Mouse (Mus musculus) monocyte, adult 2 months (primary cell): ENCODE data around the gene Bloc1s3.
A peak's percentile ranks its signal among the peaks of the same experiment; 100 is the strongest.

ENCODE experiments used
- DNase-seq, 2 experiments: peaks; one replicate each; pipeline ENCODE4 v3.0.0; 2022; ENCODE audit warnings: low spot score in 2 of 2, low read depth in 1 of 2

Bloc1s3 gene

DNA sequence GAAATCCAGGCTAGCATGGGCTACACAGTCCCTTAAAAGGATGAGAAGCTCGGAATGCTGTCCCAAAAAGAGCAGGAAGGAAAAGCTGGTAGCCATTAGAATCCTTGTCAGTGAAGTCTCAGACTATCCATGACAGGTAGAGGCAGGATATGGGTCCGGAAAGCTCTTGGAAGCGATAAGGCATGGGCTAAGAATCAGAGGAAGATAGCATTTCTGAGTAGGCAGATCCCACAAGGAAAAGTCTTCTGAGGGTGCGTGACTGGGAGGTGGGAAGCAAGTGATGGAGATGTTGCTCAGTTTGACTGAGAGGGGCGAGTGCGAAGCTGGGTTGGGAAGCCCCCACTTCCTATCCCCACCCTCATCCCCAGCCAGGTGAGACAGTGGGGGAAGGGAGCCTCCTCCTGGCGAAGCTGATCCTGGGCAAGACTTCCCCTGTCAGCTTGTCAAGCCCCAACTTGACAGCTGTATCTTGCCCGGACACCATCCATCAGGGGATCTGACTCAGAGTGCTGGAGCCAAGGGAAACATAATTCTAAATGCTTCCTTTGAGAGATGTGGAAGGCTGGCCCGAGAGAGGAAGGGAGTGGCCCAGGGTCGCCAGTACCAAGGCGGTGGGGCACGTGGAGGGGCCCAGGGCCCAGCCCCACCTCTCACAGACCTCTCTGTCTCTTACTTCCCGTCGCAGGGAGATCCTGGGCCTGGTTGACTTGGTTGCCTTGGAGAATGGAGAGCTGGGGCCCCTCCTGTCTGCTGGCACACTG, 30.4 kb downstream of the Bloc1s3 start:
- DNase-seq, result no peak

DNA sequence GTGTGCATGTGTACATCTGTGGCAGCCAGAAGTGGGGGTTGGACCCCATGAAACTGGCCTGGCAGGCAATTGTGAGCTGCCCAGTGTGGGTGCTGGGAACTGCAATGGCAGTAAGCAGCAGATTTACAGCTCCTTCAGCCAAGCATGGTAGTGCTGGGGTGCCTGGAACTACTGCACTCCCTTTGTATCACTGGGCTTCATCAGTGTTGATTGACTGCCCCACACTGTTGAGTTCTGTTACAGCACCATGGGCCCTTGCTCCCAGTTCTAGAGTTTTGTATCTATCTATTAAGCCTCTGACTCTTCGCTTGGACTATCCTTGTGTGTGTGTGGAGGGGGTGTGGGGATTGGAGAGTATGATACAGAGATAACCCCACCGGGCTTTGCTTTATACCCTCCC, 31.1 kb downstream of the Bloc1s3 start:
- no peak for DNase-seq

- DNase-seq, result no peak
Observed at GRCm38 (mm10) chr7:19473875-19474443, 34.2 kb downstream of the Bloc1s3 start.

- no peak for DNase-seq
Observed at GRCm38 (mm10) chr7:19472403-19472802, 35.8 kb downstream of the Bloc1s3 start.

DNA sequence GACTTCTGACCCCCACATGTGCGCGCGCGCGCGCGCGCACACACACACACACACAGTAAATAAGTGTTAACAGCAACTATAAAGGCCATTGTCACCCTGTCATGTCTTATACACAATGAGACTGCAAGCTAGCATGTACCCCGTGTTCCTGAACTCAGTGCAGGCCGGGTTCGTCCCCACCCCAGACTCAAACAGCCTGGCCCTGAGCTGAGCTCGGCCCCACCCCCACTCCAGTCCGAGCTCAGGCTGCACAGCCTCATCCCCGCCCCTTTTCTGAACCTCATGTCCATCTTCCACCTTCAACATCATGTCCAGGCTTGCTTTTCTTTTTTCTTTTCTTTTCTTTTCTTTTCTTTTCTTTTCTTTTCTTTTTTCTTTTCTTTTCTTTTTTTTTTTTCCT, 37.9 kb downstream of the Bloc1s3 start:
- DNase-seq, result no peak

GRCm38 (mm10) chr7:19469404-19469803, 38.8 kb downstream of the Bloc1s3 start:
- DNase-seq, result no peak

DNA sequence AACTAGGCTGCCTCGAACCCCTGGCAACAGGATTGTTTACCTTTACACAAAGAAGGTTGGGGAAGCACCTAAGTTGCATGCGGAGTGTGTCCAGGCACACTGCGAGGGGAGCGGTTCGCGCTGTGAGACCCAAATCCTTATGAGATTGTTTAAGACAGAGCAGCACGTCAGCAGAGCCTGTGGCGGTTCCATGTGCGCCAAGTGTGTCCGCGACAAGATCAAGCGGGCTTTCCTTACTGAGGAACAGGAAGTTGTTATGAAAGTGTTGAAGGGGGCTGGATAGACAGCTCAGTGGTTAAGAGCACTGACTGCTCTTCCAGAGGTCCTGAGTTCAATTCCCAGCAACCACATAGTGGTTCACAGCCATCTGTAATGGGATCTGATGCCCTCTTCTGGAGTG, 39.9 kb downstream of the Bloc1s3 start:
- DNase-seq, result no peak

DNA sequence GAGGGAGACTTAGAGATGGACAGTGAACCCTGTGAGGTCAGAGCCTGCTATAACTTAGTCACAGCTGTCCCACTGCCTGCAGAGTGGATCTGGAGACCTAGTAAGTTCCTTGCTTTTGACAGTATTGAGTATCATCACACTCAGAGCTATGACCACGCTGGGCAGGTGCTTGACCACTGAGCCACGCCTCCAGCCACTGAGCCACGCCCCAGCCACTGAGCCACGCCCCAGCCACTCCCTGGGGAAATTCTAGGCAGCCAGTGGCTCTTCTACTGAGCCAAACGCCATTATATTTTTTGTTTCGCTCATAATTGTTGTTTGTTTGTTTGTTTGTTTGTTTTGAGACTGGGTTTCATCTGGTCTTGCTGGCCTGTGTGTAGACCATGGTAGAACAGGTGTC, 40.5 kb downstream of the Bloc1s3 start:
- DNase-seq, result no peak

- no peak for DNase-seq
Observed at GRCm38 (mm10) chr7:19466602-19467145, 41.5 kb downstream of the Bloc1s3 start.

GRCm38 (mm10) chr7:19464367-19465307, 43.5 kb downstream of the Bloc1s3 start:
- no peak for DNase-seq

GRCm38 (mm10) chr7:19462884-19463381, 45.2 kb downstream of the Bloc1s3 start, which contains the start of gene Exoc3l2:
Gene Exoc3l2, plus strand, starts transcription at chr7:19463331.
- no peak for DNase-seq

DNA sequence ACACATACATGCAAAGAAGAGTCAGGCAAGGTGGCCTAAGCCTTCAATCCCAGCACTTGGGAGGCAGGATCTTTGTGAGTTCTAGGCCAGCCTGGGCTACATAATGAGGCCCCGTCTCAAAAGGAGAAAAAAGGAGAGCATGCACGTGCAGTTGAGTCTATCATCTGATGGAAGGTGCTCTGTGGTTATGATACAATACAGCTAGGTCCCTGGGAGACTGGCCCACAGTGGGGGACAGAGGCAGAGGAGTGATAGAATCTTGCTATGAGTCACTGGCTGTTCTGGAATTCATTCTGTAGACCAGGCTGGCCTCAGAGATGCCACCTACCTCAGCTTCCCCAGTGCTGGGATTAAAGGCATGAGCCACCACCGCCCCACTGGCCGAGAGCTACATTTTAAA, 45.7 kb downstream of the Bloc1s3 start:
- DNase-seq, result no peak

- DNase-seq, result peak; percentile 57 to 78
Observed at GRCm38 (mm10) chr7:19461488-19461887, 46.7 kb downstream of the Bloc1s3 start.

GRCm38 (mm10) chr7:19460500-19460899, 47.7 kb downstream of the Bloc1s3 start:
- no peak for DNase-seq

GRCm38 (mm10) chr7:19459144-19459870, 48.9 kb downstream of the Bloc1s3 start:
- no peak for DNase-seq

- peak in 1 of 2 experiments; percentile 54 for DNase-seq
Observed at GRCm38 (mm10) chr7:19458591-19459111, 49.5 kb downstream of the Bloc1s3 start, which contains the start of gene Mark4. Gene Mark4, minus strand, starts transcription at chr7:19458821.

DNA sequence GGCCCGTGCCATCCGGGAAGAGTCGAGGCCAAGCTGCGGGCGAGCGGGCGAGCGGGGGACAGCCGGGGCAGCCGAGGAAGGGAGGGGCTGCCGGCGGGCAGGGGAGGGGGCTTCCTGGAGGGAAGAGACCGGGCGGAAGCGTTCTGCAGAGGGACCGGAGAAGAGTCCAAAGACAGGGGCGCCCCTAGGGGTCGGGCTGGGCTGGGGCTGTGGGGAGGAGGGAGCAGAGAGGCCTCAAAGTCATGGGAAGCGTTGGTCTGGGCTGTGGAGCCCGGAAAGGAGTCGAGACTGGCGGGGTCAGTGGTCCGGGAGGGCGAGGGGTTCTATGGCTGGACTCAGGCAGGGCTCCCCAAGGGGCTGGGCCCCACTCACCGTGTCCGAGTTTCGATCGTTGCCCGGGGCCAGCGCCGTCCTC, 50.1 kb downstream of the Bloc1s3 start:
- peak in 1 of 2 experiments; percentile 24 for DNase-seq

DNA sequence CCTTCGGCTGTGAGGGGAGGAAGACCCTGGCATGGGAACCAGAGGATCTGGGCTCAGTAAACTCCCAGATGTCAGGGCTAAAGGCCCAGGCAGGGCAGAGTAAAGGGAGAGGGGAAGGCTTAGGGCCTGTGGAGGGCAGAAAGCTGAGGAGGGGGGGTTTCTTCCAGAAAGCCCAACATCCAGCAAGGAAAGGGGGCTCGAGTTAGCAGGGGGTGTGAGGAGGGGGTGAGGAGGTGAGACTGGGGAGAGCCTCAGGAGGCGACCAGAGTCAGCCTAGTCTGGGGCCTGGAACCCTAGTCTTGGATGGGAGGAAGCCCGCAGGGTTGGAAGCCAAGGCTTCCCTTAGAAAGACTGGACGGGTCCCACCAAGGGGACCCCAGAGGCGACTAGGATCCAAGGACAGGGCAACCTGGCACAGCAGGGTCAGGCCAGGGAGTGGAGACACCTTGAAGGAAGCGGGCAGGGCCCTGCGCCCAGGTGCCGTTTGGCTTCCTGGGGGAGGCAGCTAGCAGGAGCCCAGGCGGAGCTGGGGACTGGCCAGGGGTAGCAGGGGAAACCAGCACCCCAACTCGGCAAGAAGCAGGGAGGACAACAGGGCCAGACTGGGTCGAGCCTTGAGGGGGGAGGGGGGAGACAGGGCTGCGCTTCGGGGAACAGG, 50.6 kb downstream of the Bloc1s3 start:
- no peak for DNase-seq

GRCm38 (mm10) chr7:19456628-19457027, 51.5 kb downstream of the Bloc1s3 start:
- no peak for DNase-seq
